Mouse (Mus musculus) heart, adult 8-10 months (tissue): ENCODE measurements at regions not wholly inside any gene's neighbourhood (a gene's known extent, or its start where the extent isn't known, plus 50 kb on each side); places are given as distances from the start of the nearest gene placed in this dataset.
A peak's percentile ranks its signal among the peaks of the same experiment; 100 is the strongest.

ENCODE experiments used
- DNase-seq: peaks from one replicate; pipeline ENCODE4 v3.0.0; 2022; ENCODE audit warnings: low spot score

DNA sequence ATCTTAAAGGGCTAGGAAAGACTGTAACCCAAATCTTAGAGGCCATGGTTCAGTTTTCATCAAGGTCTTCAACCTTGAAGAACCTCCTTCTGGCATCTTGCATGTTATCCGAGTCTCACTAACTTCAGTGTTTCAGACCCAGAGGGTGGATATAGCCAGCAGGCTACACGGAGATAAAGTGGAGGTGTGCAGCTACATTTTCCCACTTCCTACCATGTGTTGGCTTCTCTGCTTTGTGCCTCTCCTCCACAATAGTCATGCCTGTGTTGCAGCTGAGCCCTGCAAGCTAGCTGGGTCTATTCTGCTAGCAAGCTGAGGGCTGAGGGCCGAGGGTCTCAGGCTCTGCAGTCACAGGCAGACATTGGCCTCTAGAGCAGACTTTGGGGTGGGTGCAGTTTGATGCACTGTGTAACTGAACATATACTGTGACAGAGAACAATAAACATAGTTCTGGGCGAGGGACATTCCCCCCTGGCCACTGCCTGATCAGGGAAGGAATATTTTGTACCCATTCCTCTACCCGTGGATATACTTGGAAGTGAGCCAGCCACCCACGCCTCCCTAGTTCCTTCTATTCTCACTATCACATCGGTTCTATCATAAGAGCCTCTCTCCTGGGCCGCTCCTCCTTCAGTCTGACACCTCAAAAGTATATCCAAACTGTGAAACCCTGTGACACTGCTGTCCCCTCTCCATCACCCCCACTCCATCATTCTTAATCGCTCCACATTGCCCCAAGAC lies 152.6 kb upstream of the Mycn start:
- no peak for DNase-seq

DNA sequence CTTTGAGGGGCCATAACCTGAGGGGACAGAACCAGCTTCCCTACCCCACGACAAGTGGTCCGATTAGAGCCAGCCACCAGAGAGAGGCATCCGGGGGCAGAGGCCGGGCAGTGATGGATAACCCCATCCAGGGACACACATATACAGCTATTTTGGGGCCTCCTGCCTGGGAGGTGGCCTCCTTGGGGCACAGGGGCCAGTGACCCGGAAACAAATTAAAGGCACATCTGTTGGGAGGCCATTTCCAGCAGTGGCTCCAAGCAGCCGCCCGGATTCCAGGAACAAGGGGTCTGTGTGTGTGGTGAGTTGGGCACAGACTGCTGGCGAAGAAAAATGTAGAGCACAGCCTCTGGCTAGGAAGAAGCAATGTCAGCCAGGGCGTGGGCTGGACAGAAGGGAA lies 144.2 kb upstream of the Mycn start:
- DNase-seq, result no peak

DNA sequence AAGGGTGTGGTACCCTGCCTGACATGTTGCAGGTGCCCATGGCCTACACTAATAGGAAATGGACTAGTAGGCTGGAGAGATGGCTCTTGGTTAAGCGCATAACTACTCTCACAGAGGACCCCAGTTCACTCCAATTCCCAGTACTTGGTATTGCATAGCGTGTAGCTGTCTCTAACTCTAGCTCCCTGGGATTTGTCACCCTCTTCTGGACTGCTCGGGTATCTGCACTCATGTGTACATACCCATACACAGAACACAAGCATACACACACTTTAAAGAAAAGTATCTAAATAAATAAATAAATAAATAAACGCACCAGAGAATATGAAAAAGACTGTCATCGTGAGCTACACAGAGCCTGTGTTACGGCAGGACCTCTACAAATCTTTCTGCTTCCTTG lies 143.8 kb upstream of the Mycn start:
- no peak for DNase-seq

DNA sequence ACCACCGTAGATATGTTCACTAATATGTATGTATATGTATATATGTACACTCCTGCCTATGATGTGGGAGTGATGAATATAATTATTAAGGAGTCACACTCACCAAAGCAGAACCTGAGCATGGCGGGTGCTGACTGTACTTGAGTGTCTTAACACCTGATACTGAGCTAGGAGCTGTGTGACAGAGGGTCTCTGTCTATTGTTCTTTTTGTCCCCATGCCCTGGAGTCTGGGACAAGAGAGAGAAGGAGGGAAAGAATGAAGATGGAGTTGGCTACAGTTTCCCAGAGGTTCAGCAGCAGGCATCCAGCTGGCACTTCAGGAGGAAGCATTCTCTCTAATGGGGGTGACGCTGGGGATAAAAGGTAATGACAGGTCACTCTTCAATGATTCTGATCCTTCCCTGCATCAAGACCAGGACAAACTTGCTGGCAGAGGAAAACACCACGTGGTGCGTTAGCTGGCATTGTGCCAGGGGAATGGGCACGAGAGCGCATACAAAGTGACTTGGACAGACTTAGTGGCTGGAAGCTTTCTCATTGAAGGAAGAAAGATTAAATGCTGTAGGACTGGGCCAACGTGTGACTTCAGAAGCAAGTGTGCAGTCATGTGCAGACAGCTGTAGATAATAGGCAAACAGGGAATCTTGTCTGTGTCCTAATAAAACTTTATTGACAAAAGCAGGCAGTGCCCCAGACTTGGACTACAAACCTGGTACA lies 141.8 kb upstream of the Mycn start:
- peak; percentile 8 for DNase-seq

DNA sequence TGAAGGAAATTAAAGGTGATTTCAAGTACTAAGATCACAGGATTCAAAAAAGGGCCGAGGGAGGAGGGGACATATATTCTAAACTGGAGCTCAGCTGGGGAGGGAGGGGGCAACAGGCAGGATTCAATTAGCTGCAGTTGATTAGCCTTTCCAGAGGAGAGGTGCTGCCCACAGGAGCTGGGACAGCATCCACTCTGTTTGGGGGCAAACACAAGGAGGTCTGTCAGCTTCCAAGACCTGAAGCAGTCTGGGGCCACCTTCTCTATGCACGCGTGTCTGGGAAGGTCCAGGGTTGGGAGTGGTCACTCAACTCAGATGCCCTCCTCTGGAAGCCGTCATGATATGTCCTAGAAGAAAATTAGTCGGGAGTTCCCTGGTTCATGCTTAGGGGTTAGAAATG lies 139.1 kb upstream of the Mycn start:
- no peak for DNase-seq

DNA sequence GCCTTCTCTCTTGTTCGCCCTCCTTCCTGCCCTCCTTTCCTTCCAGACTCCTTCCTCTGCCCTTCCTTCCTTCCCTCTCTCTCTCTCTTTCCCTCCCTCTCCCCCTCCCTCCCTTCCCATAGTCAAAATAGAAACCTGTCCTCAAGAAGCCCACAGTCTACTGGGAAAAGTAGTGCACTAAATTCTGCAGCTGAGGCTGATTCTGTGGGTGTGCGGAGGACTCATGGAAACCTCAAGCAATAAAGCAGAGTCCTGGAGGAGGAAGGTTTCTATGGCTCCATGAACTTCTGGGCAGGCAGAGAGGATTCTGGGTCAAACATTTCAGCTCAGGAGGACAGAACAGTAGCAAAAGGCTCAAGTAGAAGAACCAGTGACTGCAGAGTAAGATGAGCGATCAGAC lies 138.1 kb upstream of the Mycn start:
- DNase-seq, result no peak

DNA sequence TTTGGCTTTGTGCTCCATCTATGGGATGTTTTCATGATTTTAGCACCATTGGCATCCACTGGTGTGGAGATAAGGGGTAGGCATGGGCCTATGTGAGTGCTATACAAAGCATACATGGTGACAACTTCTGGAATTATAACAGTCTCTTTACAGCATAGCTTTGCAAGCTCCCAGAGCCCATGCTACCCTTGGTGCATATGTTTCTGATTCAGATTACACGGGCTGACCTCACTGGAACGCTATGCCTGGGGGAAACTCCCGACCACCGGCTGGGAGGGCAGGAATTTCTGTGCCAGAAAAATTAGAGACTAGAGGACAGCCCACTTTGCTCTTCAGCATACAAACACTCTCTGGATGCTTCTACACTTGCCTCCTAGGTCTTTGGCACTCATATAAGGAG lies 136.0 kb upstream of the Mycn start:
- no peak for DNase-seq

DNA sequence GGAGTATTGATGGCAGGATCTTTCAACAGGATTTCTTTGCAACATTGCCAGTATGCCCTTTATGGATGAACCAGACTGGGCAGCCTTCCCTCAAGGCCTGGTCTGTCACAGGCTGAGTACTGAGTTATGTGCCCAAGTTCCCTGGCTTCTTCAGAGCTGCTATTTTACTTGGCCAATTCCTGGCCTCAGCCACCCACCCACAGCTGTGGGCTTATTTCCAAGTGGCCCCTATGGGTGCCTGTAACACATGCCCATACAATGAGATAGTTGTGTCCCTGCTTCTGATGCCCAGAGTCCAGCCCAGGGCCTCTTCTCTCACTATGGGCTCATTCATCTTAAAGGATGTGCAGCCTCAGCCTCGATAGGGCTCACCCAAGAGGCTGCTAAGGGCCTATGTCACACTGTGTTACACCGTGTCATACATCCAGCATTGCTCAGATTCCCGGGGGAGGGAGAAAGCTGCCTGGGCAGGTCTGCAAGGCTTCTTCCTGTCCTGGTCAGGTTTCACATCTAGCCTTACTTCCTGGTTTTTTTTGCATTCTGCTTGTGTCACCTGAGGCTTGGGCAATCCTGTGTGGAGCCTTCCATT lies 135.1 kb upstream of the Mycn start:
- DNase-seq, result no peak

DNA sequence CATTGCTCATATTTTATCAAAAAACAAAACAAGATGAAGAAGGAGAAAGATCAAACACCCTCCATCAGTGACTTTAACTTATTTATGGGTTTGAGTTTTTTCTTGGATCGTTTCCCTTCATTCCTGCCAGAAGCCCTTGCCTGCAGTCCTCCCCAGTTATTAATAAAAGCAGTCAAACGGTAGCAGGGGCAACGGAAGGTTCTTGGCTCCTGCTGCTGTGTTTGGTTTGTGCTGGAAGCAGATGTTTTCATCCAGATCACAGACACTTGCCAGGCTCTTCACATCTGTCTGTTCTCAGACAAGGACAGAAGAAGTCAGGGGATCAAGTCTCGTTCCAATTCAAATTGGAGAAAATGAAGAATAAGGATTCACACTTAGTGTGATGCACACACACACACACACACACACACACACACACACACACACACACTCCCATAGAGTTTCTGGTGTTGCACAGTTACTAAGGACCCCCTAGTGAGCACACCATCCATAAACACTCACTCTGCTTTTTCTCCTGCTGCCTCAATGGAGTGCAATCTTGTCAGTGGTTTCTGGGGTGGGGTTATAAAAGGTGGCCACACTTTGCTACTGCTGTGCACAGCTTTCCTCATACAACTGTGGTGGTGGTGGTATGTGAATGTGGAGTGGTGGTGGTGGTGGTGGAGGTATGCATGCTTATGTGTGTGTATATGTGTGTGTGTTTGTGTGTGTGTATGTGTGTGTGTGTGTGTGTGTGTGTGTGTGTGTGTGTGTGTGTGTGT lies 131.6 kb upstream of the Mycn start:
- no peak for DNase-seq

DNA sequence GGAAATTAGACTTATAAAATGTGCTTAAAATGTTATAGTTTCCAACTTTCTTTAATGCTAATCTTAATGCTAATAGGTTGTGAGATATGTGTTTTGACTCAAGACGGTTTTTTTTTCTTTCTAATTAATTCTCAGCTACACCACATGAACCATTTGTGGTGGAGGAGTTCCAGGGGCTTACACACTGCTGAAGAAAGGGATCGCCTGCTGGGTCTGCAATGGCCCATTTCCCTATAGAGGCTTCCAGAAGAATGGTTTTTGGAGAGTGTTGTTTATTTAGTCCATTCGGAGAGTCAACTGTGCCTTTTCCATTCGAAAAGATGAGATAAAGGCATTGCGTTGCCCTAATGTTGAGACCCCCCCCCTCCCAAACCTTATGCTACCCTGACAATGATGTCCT lies 125.6 kb upstream of the Mycn start:
- DNase-seq, result no peak

DNA sequence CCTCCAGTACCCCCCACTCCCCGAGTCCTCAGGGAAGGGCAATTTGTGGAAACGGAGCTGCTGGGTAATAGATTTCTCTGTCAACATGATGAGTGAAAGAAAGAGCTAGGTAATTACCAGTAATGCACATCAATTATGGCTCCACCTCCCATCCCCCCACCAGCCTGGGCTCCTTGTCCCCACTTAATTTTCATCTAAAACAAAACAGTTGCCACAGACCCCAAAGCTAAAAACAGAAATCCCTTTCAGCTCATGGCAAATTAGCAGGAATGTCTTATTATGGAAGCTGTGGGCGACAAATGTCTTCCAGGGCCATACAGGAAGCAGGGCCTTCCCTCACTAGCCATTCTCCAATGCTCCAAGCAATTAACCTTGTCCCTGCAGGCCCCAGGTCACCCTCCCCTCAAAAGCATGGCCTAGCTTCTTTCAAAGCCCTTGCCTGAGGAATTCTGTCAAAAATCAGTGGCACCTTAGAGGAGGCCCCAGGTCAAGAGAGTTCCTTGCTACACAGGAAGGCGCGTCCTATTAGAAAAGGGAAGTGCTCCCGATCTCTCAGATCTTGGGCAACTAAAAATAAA lies 125.0 kb upstream of the Mycn start:
- DNase-seq, result no peak

DNA sequence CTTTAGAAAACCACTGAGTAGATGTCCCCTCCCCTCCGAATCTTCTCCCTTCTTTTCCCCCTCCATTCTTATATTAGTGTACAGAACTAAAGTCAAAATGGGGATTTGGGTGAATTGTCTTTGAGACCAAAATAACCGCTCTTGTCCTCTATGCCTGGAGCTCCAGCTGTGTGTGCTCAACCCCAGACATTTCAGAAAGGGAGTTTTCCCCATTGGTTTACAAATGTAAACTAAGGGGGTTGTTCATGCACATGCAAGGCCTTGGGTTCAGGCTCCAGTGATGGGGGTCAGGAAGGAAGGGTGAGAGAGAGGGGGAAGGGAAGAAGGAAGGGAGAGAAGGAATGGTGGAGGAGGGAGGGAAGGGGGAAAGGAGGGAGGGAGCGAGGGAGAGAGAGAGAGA lies 117.8 kb upstream of the Mycn start:
- DNase-seq, result no peak

DNA sequence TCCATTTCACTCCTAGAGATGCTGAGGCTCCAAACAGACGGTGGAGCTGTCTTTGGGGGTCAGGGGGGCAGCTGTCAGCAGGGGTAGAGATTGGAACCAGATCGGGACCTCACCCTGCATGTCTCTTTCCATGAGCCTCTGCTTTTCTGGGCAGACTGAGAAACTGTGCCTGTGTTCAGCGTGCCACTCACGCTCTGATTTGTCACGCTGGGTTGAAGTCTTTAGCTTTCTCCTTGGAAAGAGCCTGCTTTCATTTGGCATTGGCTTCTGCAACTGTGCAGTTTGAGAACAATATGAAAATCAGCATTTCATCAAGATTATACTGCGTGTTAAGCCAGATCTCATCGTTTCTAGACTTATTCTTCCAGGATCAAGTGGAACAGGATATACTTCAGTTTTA lies 114.5 kb upstream of the Mycn start:
- no peak for DNase-seq

DNA sequence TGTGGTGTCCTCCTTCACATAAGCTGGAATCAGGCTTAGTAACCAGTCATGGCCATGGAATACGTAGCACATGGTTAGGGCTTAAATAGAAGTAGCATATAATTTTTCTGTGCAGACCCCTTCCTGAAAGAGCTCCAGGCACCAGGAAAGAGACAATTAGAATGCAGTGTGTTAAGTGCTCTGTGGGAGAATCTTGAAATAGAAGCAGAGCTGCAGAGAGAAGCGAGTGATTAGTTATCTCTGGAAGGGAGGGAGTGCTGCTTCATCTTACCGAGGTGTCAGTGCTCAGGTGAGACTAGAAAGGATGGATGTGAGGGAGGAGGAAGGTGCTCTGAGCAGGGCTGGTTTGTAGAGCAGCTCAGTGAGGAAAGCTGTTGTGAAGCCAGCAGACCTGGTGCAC lies 112.9 kb upstream of the Mycn start:
- no peak for DNase-seq

DNA sequence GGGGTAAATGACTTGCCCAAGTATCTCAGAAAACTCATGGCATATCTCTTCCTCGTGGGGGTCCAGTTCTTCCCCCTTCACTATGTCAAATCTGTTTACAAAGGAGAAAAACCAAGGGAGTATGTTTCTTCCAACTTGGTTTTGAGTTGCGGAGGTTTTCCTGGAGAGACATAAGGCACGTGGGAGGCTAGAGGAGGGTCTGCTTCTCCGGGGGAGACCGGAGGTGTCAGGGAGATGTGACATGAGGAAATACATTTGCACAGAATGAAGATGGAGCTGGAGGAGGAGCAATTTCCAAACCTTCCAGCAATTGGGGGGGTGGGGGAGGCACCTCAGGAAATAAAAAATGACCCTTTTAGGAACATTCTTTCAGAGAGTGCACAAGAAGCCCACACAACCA lies 112.0 kb upstream of the Mycn start:
- DNase-seq, result no peak

DNA sequence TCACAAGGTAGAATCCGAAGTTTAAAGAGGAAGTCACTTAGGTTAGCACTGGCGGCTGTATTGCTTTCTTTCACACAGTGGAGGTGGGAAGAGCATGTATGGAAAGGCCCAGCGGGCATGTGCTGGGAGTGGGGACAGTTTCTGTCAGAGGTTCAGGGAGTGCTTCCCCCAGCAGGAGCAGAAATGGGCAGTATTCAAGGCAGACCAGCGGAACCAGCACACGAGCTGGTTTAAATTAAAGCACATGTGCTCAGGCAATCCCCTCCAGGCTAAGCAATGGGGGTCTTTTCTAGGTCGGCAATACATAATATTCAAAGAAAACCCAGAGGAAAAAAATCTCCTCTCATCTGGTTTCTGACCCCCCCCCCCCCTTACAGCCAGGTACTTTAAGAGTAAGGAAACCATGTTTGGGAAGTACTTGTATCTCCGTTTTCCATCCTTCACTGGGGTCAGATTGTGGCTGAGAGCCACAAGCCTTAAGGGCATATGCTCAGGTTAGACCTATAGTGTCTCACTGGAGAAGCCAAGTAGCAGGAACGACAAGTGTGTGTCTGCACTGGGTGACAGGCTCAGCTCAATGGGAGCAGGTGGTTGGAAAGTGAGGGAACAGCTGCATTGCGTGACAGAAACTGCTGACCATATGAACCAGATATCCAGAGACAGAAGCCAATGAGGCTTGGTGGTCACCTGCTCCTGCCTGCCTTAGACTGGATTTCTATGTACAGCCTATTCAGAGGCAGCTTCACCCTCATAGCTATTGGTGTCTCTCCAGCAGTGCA lies 111.3 kb upstream of the Mycn start:
- DNase-seq, result no peak

DNA sequence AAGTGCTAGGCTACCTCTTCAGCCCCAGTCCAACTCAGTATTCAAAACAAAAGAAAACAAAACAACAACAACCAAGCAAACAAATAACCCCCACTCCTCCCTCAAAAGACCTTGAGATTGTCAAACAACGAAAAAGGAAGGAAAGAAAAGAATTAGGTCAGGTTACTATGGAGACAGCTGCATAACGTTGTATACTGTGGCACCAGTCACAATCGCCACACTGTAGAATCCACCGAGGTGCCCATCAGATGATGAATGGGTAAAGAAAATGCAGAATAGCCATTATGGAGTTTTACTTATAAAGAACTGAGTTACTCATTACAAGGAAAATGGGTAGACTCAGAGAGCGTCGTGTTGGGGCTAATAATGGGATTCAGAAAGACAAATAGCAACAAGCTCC lies 110.5 kb upstream of the Mycn start:
- DNase-seq, result no peak

DNA sequence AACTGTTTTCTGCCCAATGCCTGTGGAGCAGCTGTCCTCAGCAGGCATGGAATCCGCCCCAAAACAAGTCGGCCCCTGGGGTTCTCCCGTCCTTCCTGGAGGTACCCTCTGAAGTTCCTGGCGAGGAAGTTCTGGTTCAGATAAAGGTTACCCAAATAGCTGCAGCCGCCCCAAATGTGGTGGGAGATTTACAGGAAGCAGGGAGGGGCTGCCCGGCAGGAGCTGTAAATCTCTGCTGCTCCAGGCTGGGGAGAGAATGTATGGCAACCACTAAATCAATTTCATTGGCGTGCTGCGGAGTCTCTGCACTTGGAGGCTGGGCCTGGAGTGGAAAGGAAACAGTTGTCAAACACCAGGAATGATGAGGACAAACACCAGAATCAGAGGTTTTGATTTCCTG lies 107.9 kb upstream of the Mycn start:
- DNase-seq, result no peak

DNA sequence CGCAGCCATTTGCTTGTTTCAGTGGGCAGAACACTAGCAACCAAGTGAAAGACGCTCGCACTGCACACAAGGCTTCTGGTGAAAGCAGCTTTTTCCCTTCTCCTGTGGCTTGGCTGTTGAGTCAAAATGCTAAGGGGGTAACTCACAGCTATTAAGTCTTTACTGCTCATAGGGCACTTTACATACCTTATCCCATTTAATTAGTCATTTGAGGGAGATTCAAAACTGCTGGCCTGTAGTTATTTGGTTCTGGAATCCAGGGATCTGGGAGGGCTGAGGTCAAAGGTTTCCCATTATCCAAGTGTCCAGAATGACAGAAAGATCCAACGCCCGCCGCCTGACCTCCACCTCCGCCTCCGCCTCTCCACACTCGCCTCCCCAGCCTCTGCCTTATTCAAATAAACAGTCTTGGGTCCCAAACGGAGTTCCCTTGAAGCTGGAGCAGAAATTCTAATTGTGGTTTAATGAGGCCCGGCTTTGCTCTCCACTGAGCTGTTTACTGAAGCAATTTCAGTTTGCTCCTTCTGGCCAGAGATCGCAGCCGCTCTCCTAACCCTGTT lies 106.5 kb upstream of the Mycn start:
- DNase-seq, result no peak

DNA sequence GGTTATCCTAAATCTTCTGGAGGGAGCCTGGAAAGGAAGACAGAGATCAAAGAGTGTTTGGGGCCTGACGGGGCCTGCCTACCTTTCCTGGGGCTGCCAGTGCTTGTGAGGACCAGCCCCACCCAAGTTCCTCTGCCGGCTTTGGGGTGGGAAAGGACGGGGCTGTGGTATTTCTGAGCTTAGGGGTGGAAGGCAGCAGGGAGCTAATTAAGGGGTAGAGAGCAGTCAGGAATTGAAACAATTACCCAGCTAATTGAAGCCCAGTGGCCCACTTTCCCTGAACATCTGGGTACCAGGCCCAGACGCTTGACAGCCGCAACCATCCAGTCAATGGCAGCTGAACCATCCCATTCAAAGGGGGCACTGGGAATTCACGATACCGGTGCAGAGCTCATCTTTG lies 101.2 kb upstream of the Mycn start:
- no peak for DNase-seq

DNA sequence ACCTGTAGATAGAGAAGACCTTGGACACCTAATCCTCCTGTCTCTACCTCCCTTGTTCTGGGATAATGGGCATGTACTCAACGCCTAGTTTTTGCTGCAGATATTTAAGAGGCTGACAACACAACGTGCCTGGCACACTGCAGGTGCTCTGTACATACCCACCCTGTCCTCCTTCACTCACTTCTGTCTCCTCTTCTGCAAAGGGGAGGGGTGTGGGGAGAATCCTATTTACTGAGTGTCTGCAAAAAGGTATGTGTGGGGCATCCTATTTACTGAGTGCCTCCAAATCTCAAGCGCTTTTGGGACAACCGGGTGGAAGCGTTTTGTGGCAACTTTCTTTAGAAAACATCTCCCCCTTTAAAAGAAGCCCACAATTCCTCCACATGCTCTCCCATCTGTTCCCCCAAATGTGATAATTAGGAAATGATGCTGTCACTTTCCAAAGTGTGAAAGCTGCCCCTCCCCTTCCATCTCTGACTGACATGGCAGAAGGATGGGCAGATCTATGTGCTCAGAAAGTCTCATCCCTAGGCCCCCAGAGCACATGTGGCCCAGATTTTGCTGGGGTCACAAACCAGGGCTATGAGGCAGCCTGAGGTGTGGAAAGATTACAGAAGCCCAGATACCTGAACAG lies 93.5 kb upstream of the Mycn start:
- no peak for DNase-seq
